Mouse (Mus musculus) liver, adult 2 months (tissue): Measurements from ENCODE around the gene Smok3b. TPM values are rescaled to one million over a fixed set of nuclear protein-coding genes. Genes with fewer than 3 reads are reported as not detected.
A peak's percentile ranks its signal among the peaks of the same experiment; 100 is the strongest.
"Not testable (repeated sequence)": the region's sequence is repeated elsewhere in the genome, so short reads cannot be mapped to it uniquely, and the experiment has no call there.

ENCODE experiments used
- DNase-seq: peaks from one replicate; pipeline ENCODE4 v3.0.0-alpha.2; 2011; ENCODE audit warnings: low read depth, low spot score; ENCODE audit errors: extremely low read depth
- H3K27ac ChIP-seq: fragments of 200-500 bp; replicated peaks from 2 replicates; pipeline ENCODE4 v1.5.1; 2012; ENCODE audit warnings: low read depth, mild to moderate bottlenecking, control low read depth, inconsistent platforms, low read length; ENCODE audit not compliant: insufficient read depth
- H3K27me3 ChIP-seq: fragments of 200-500 bp; 2 replicates; pipeline ENCODE4 v1.6.1; 2012; ENCODE audit warnings: mild to moderate bottlenecking, moderate library complexity, low read length, inconsistent platforms; ENCODE audit not compliant: control insufficient read depth, insufficient read depth
- H3K36me3 ChIP-seq: fragments of 200-500 bp; 2 replicates; pipeline ENCODE4 v1.6.1; 2012; ENCODE audit warnings: low read length, inconsistent platforms; ENCODE audit not compliant: control insufficient read depth, insufficient read depth
- H3K4me1 ChIP-seq: fragments of 200-500 bp; 2 replicates; pipeline ENCODE4 v1.6.1; 2011; ENCODE audit warnings: low read length; ENCODE audit not compliant: control insufficient read depth, insufficient read depth
- H3K4me3 ChIP-seq: fragments of 200-500 bp; 2 replicates; pipeline ENCODE4 v1.5.1; 2011; ENCODE audit warnings: low read depth, mild to moderate bottlenecking, control low read depth, low read length, moderate library complexity; ENCODE audit not compliant: insufficient read depth
- H3K79me2 ChIP-seq: fragments of 200-500 bp; 2 replicates; pipeline ENCODE4 v1.6.1; 2012; ENCODE audit warnings: inconsistent platforms, mild to moderate bottlenecking, low read length, moderate library complexity; ENCODE audit not compliant: control insufficient read depth, insufficient read depth
- H3K9ac ChIP-seq: fragments of 200-500 bp; 2 replicates; pipeline ENCODE4 v1.6.1; 2012; ENCODE audit warnings: low read depth, mild to moderate bottlenecking, control low read depth, inconsistent platforms, low read length
- CTCF ChIP-seq: fragments of 200-500 bp; IDR thresholded peaks from 2 replicates; pipeline ENCODE4 v1.5.1; 2011; ENCODE audit warnings: low read depth, low read length, control low read depth
- POLR2A ChIP-seq: fragments of 200-500 bp; IDR thresholded peaks from 2 replicates; pipeline ENCODE4 v1.6.1; 2011; ENCODE audit warnings: low read length, control low read depth; ENCODE audit not compliant: insufficient read depth; ENCODE audit errors: extremely low read depth
- WGBS: fragments of 180-500 bp; shearing (Covaris S2); methylation state at CpG from one replicate; pipeline ENCODE4 v1.1.7; 2018; 5-methylcytosine and 5-hydroxymethylcytosine counted together
- polyA plus RNA-seq: library from polyadenylated mRNA; depleted of rRNA; stranded (reverse); fragments of >200 nt; gene quantifications from 2 replicates; pipeline ENCODE4 v1.2.3, GENCODE M21; 2012; rRNA removed
- total RNA-seq: library from RNA; depleted of rRNA; stranded (reverse); fragments of >200 nt; gene quantifications from 2 replicates; pipeline ENCODE4 v1.2.3, GENCODE M21; 2014; rRNA removed

Smok3b gene
- total RNA-seq (0.37 TPM in 1 of 2 replicates, not detected in the other), polyA plus RNA-seq (not detected in 2 replicates)

GRCm38 (mm10) chr5:138020961-138021479 is at the start of gene Smok3b, which contains the start of gene Smok3a:
Gene Smok3b, plus strand, starts transcription at chr5:138021429.
Gene Smok3a, plus strand, starts transcription at chr5:138021261.
- not testable (repeated sequence) for H3K4me1 ChIP-seq, H3K79me2 ChIP-seq, DNase-seq, H3K36me3 ChIP-seq, H3K9ac ChIP-seq, H3K27me3 ChIP-seq, H3K4me3 ChIP-seq
- 96% methylated on average over 4 of the region's 7 CpGs for WGBS
- peak within 1 kb of the TSS; percentile 75; the same call in 1 of the 2 replicates for H3K27ac ChIP-seq

DNA sequence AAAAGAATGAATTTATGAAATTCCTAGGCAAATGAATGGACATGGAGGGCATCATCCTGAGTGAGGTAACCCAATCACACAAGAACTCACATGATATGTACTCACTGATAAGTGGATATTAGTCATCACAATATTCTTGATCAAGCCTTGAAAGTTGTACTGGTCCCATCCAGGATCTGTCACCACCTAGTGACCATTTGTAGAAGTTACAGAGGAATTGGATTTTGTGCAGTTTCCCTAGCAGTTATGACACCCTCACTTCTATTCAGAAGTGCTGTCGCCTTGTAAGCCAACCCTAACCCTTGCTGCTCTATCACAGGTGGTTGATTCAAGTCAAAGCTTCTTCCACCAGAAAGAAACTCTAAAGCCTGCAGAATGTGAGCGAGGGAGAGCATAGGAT is 48.1 kb upstream of the Smok3b start:
- no peaks in the 10 kb centered on the region for H3K36me3 ChIP-seq
- H3K27me3 ChIP-seq, result no peaks in the 10 kb centered on the region
- TF ChIP-seq POLR2A, result no peak
- TF ChIP-seq CTCF, result peak; percentile 15; the same call in 1 of the 2 replicates
- H3K79me2 ChIP-seq, result no peaks in the 10 kb centered on the region
- H3K4me3 ChIP-seq, result no peak overlapping the region
- peak; percentile 54 for DNase-seq
- peak overlapping the region; percentile 18 for H3K9ac ChIP-seq
- peaks cover 19% of the 10 kb centered on the region for H3K4me1 ChIP-seq
- H3K27ac ChIP-seq, result peak overlapping the region; percentile 30
- 67% methylated on average over 2 of the region's 2 CpGs for WGBS

GRCm38 (mm10) chr5:137973738-137974137 is 47.5 kb upstream of the Smok3b start:
- Histone ChIP-seq H3K27ac (peak overlapping the region; percentile 99), H3K27me3 (no peaks in the 10 kb centered on the region), H3K36me3 (no peaks in the 10 kb centered on the region), H3K79me2 (no peaks in the 10 kb centered on the region), H3K9ac (peak overlapping the region; percentile 22; the same call in 1 of the 2 replicates), H3K4me3 (no peak overlapping the region), H3K4me1 (peaks cover 23% of the 10 kb centered on the region)
- 12% methylated on average over 3 of the region's 3 CpGs for WGBS
- DNase-seq, result peak; percentile 75
- TF ChIP-seq POLR2A, result no peak
- TF ChIP-seq CTCF, result peak; percentile 50

DNA sequence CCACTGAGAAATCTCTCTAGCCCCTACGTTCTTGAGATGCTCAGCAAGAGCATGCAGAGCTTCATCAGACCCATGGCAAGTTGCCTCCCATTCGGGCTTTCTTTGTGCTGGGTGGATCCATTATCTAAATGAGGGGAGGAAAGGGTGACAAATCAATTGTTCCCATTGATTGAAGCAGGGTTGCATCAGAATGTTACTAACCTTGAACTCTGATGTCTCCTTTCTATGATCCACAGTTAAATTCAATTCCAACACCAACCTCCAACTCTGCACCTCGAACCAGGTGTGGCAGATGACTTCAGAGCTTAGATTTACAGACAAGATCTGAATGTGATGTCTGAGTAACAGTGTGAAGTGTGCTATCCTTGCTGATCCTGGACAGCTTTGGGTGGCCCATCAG is 46.5 kb upstream of the Smok3b start:
- peaks cover 30% of the 10 kb centered on the region for H3K4me1 ChIP-seq
- peak; percentile 99 for DNase-seq
- no peaks in the 10 kb centered on the region for H3K27me3 ChIP-seq
- WGBS, result 6% methylated on average over 3 of the region's 3 CpGs
- no peaks in the 10 kb centered on the region for H3K36me3 ChIP-seq
- peak overlapping the region; percentile 99 for H3K27ac ChIP-seq
- H3K79me2 ChIP-seq, result no peaks in the 10 kb centered on the region
- peak overlapping the region; percentile 69 for H3K9ac ChIP-seq
- TF ChIP-seq CTCF (no peak), POLR2A (no peak)
- H3K4me3 ChIP-seq, result no peak overlapping the region

DNA sequence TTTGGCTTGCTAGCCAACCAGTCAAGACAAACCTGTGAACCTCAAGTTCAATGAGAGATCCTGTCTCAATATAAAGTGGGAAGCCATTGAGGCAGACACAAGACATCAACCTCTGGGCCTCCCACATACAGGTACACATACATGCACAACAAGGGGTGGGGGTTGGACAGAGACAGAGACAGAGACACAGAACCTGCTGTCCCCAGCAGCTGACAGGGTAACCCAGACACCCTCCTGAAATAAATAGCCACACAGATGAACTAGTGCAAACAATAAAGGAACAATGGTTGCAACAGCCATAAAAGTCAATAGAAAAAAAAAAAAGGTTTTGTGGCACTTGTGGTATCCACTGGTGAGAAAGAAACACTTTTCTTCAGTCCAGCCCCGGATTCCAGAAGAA is 45.8 kb upstream of the Smok3b start:
- Histone ChIP-seq H3K27me3 (no peaks in the 10 kb centered on the region), H3K4me1 (peaks cover 32% of the 10 kb centered on the region), H3K79me2 (no peaks in the 10 kb centered on the region), H3K36me3 (no peaks in the 10 kb centered on the region), H3K9ac (peak overlapping the region; percentile 16; the same call in 1 of the 2 replicates), H3K27ac (peak overlapping the region; percentile 99), H3K4me3 (no peak overlapping the region)
- no peak for TF ChIP-seq POLR2A
- no peak for TF ChIP-seq CTCF
- WGBS, result 24% methylated on average over 1 of the region's 1 CpGs
- peak; percentile 85 for DNase-seq

GRCm38 (mm10) chr5:137977291-137977690 is 43.9 kb upstream of the Smok3b start:
- no peaks in the 10 kb centered on the region for H3K27me3 ChIP-seq
- H3K27ac ChIP-seq, result peak overlapping the region; percentile 32
- H3K79me2 ChIP-seq, result peaks cover 5% of the 10 kb centered on the region; the same call in 1 of the 2 replicates
- DNase-seq, result peak; percentile 91
- TF ChIP-seq CTCF (peak; percentile 27), POLR2A (no peak)
- WGBS, result 7% methylated on average over 1 of the region's 1 CpGs
- H3K4me1 ChIP-seq, result peaks cover 36% of the 10 kb centered on the region
- no peaks in the 10 kb centered on the region for H3K36me3 ChIP-seq
- H3K9ac ChIP-seq, result no peak overlapping the region; the same call in 1 of the 2 replicates
- H3K4me3 ChIP-seq, result no peak overlapping the region
